Mouse (Mus musculus) liver, postnatal 0 days (tissue): ENCODE measurements around the gene Lgmn.

ENCODE experiments used
- CTCF ChIP-seq: sonication (generic); IDR thresholded peaks from 2 replicates; pipeline ENCODE4 v1.5.1; 2016; ENCODE audit warnings: antibody characterized with exemption, low read depth
- EP300 ChIP-seq: IDR thresholded peaks from 2 replicates; pipeline ENCODE4 v1.6.1; 2016; ENCODE audit warnings: antibody characterized with exemption, low read depth, mild to moderate bottlenecking

- TF ChIP-seq CTCF (no peak), EP300 (no peak)
These were observed 20.1 kb downstream of the Lgmn start for GRCm38 (mm10) chr12:102419544-102419943.
